ENCODE assay signal across 16 mouse cellular contexts in the genomic region with DNA sequence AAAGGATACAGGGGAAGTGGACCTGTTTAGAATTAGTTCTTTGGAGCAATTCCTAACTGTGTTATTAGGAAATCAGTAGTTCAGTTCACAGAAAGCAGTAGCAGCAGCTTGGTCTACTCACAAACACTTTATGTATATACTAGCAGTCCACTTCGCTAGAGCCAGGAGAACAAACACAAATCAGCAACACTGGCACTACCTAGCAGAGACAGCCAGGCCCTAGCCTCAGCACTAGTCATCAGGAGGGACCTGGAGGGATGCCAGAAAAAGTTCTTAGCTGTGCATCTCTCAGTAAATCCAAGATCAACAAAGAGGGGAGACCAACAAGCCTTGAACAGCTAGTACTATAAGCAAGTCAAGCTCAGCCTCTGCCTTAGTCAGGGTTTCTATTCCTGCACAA.
"Had no signal": no experiment of that assay in that cellular context is flagged by ENCODE, and none has a peak within 500 bp of the region (broad histone marks: within the 10 kb centered on the region; RNA-seq: fewer than 3 reads in every experiment).

No protein-coding gene starts in this region.

- H3K27ac ChIP-seq: liver, embryonic 13.5 days; liver, embryonic 15.5 days; macrophage; midbrain, embryonic 12.5 days; midbrain, embryonic 15.5 days; neural tube, embryonic 12.5 days; stomach, embryonic 15.5 days; stomach, postnatal 0 days had no signal

- H3K9me3 ChIP-seq: liver, embryonic 13.5 days; liver, embryonic 15.5 days; megakaryocyte, embryonic 14.5 days; midbrain, embryonic 12.5 days; midbrain, embryonic 15.5 days; neural tube, embryonic 12.5 days; stomach, embryonic 15.5 days had no signal

- H3K36me3 ChIP-seq: liver, embryonic 13.5 days; liver, embryonic 15.5 days; midbrain, embryonic 12.5 days; midbrain, embryonic 15.5 days; neural tube, embryonic 12.5 days; stomach, embryonic 15.5 days had no signal

- ATAC-seq: liver, postnatal 0 days; midbrain, embryonic 15.5 days had no signal

- H3K9ac ChIP-seq: liver, embryonic 13.5 days; liver, embryonic 15.5 days; liver, postnatal 0 days; midbrain, embryonic 12.5 days; midbrain, embryonic 15.5 days; neural tube, embryonic 12.5 days; stomach, embryonic 15.5 days had no signal

- H3K27me3 ChIP-seq: liver, embryonic 13.5 days; liver, embryonic 15.5 days; megakaryocyte, embryonic 14.5 days; midbrain, embryonic 12.5 days; midbrain, embryonic 15.5 days; neural tube, embryonic 12.5 days; stomach, embryonic 15.5 days had no signal

- H3K4me2 ChIP-seq: liver, embryonic 11.5 days; liver, embryonic 13.5 days; liver, embryonic 15.5 days; midbrain, embryonic 12.5 days; midbrain, embryonic 15.5 days; neural tube, embryonic 12.5 days; stomach, embryonic 15.5 days had no signal

- H3K4me1 ChIP-seq: liver, embryonic 13.5 days; liver, embryonic 15.5 days; megakaryocyte, embryonic 14.5 days; midbrain, embryonic 12.5 days; midbrain, embryonic 15.5 days; neural tube, embryonic 12.5 days; stomach, embryonic 15.5 days had no signal

- H3K4me3 ChIP-seq: liver, embryonic 13.5 days; liver, embryonic 15.5 days; megakaryocyte, embryonic 14.5 days; midbrain, embryonic 12.5 days; midbrain, embryonic 15.5 days; neural tube, embryonic 12.5 days; stomach, embryonic 15.5 days had no signal

- DNase-seq: liver; liver, embryonic 13.5 days; liver, postnatal 0 days; right cerebral cortex, postnatal 14 days; thymus, adult 2 months; thymus, postnatal 25 days; thymus, postnatal 4 days had no signal
